Mouse (Mus musculus) ES-E14 (cell line): Measurements from ENCODE around the gene Fyttd1. TPM values are rescaled to one million over a fixed set of nuclear protein-coding genes. Genes with fewer than 3 reads are reported as not detected.
A peak's percentile ranks its signal among the peaks of the same experiment; 100 is the strongest.

ENCODE experiments used
- DNase-seq: peaks from one replicate; pipeline ENCODE4 v3.0.0-alpha.2; 2013; ENCODE audit warnings: low read depth, low spot score
- H3K27ac ChIP-seq: 2 replicates; pipeline ENCODE4 v1.5.1; 2012; ENCODE audit warnings: low read depth, mild to moderate bottlenecking, low read length, moderate library complexity, mixed read lengths; ENCODE audit not compliant: poor library complexity, insufficient read depth, severe bottlenecking
- H3K36me3 ChIP-seq: 2 replicates; pipeline ENCODE4 v1.6.1; 2012; ENCODE audit warnings: mild to moderate bottlenecking, low read length, moderate library complexity, mixed read lengths; ENCODE audit not compliant: control insufficient read depth, poor library complexity, insufficient read depth, severe bottlenecking
- H3K4me1 ChIP-seq, 2 experiments: fragments of 150-350 bp in 1 of 2; sonication (generic) in 1 of 2; 2 replicates each; pipeline ENCODE4 v1.6.1; 2012; ENCODE audit warnings: low read length in 2 of 2, mild to moderate bottlenecking in 1 of 2, mixed read lengths in 1 of 2; ENCODE audit not compliant: control insufficient read depth in 2 of 2, insufficient read depth in 2 of 2, poor library complexity in 1 of 2
- H3K4me3 ChIP-seq, 2 experiments: fragments of 150-350 bp in 1 of 2; sonication (generic) in 1 of 2; 2 replicates each; pipeline ENCODE4 v1.5.1; 2012; ENCODE audit warnings: low read length in 2 of 2, low read depth in 1 of 2, mild to moderate bottlenecking in 1 of 2, mixed read lengths in 1 of 2; ENCODE audit not compliant: insufficient read depth in 1 of 2, poor library complexity in 1 of 2, severe bottlenecking in 1 of 2
- H3K9ac ChIP-seq: 2 replicates; pipeline ENCODE4 v1.6.1; 2012; ENCODE audit warnings: low read depth, mild to moderate bottlenecking, low read length, mixed read lengths; ENCODE audit not compliant: poor library complexity, insufficient read depth, severe bottlenecking
- H3K9me3 ChIP-seq: fragments of 150-350 bp; sonication (generic); 2 replicates; pipeline ENCODE4 v1.6.1; 2012; ENCODE audit warnings: low read depth, mild to moderate bottlenecking, low read length; ENCODE audit not compliant: control insufficient read depth, insufficient read depth
- CHD2 ChIP-seq: IDR thresholded peaks from 2 replicates; pipeline ENCODE4 v1.6.1; 2014; ENCODE audit warnings: mild to moderate bottlenecking, low read depth, low read length, inconsistent platforms
- HCFC1 ChIP-seq: IDR thresholded peaks from 2 replicates; pipeline ENCODE4 v1.6.1; 2012; ENCODE audit warnings: low read length, inconsistent platforms, borderline replicate concordance; ENCODE audit not compliant: insufficient read depth
- MAFK ChIP-seq: IDR thresholded peaks from 2 replicates; pipeline ENCODE4 v1.6.1; 2014; ENCODE audit warnings: mild to moderate bottlenecking, low read depth, low read length, inconsistent platforms; ENCODE audit not compliant: insufficient read depth
- ZC3H11A ChIP-seq: IDR thresholded peaks from 2 replicates; pipeline ENCODE4 v1.6.1; 2012; ENCODE audit warnings: low read depth, mild to moderate bottlenecking, inconsistent platforms, low read length, borderline replicate concordance
- ZNF384 ChIP-seq: IDR thresholded peaks from 2 replicates; pipeline ENCODE4 v1.6.1; 2012; ENCODE audit warnings: low read depth, low read length, inconsistent platforms
- in situ Hi-C, 2 experiments: fragments of 600-800 bp; cut with MboI; formaldehyde crosslinking; loops; one replicate each; pipeline ENCODE4 v1.15.1; 2025; ENCODE audit warnings: low sequenced_read_pairs in 2 of 2, inconsistent platforms in 1 of 2; ENCODE audit not compliant: unreplicated experiment in 2 of 2
- total RNA-seq: library from RNA; depleted of rRNA; stranded (reverse); fragments of 300-350 nt; gene quantifications from 2 replicates; pipeline ENCODE4 v1.2.3, GENCODE M21; 2012; rRNA removed

Fyttd1 gene
- 93.2 and 106 TPM in 2 replicates for total RNA-seq

GRCm38 (mm10) chr16:32877343-32878156, at the start of gene Fyttd1, which contains the start of gene Rubcn:
Fyttd1 (plus strand) TSS chr16:32877500.
Rubcn (minus strand) TSS chr16:32877766.
- in situ Hi-C loops = no loop called here
- H3K9ac ChIP-seq = peak within 1 kb of the TSS; percentile 86
- no peaks in the 10 kb centered on the region for H3K9me3 ChIP-seq
- peaks cover 0 to 5% of the 10 kb centered on the region in 2 experiments; a peak in 2 of 4 replicates for H3K4me1 ChIP-seq
- DNase-seq = peak; percentile 86
- H3K4me3 ChIP-seq = peak within 1 kb of the TSS; percentile 84 to 88
- no peak within 1 kb of the TSS for H3K27ac ChIP-seq
- TF ChIP-seq CHD2 (no peak), HCFC1 (peak; percentile 83), MAFK (no peak), ZNF384 (no peak), ZC3H11A (no peak)
- no peaks in the 10 kb centered on the region for H3K36me3 ChIP-seq

GRCm38 (mm10) chr16:32829104-32829503, 48.2 kb upstream of the Fyttd1 start:
- H3K4me3 ChIP-seq = no peak overlapping the region
- peaks cover 11 to 17% of the 10 kb centered on the region in 2 experiments; a peak in 3 of 4 replicates for H3K4me1 ChIP-seq
- H3K9me3 ChIP-seq = no peaks in the 10 kb centered on the region
- peaks cover 14% of the 10 kb centered on the region; the same call in 1 of the 2 replicates for H3K36me3 ChIP-seq
- TF ChIP-seq ZNF384 = no peak
- TF ChIP-seq CHD2 = no peak
- TF ChIP-seq MAFK = no peak
- TF ChIP-seq ZC3H11A = no peak
- H3K27ac ChIP-seq = no peak overlapping the region
- no peak overlapping the region for H3K9ac ChIP-seq
- in situ Hi-C loops = no loop called here
- DNase-seq = no peak

- Histone ChIP-seq H3K4me1 (0 out of 4 replicates have a peak, but pooled peaks cover 0 to 3% of the 10 kb centered on the region in 2 experiments), H3K4me3 (no peak overlapping the region), H3K36me3 (peaks cover 3% of the 10 kb centered on the region; the same call in 1 of the 2 replicates), H3K9ac (no peak overlapping the region), H3K27ac (no peak overlapping the region), H3K9me3 (no peaks in the 10 kb centered on the region)
- TF ChIP-seq MAFK (no peak), HCFC1 (no peak), ZNF384 (no peak), ZC3H11A (no peak), CHD2 (no peak)
- no peak for DNase-seq
- in situ Hi-C loops = no loop called here
These were observed 45.8 kb upstream of the Fyttd1 start for GRCm38 (mm10) chr16:32831501-32831900.

GRCm38 (mm10) chr16:32847103-32847502, 30.2 kb upstream of the Fyttd1 start:
- Histone ChIP-seq H3K36me3 (peaks cover 18% of the 10 kb centered on the region), H3K4me3 (no peak overlapping the region), H3K9ac (no peak overlapping the region), H3K9me3 (no peaks in the 10 kb centered on the region), H3K27ac (no peak overlapping the region), H3K4me1 (no peaks in the 10 kb centered on the region)
- in situ Hi-C loops = no loop called here
- no peak for DNase-seq
- no peak for TF ChIP-seq MAFK
- no peak for TF ChIP-seq ZC3H11A
- TF ChIP-seq HCFC1 = no peak
- no peak for TF ChIP-seq CHD2
- no peak for TF ChIP-seq ZNF384
